Mouse (Mus musculus) kidney, postnatal 0 days (tissue): ENCODE results near the gene Syne2. TPM values are rescaled to one million over a fixed set of nuclear protein-coding genes. Genes with fewer than 3 reads are reported as not detected.

Source experiments
- ATAC-seq: fragments of 200-750 bp; cut with Nextera tagmentation; replicated peaks from 2 replicates; pipeline ENCODE4 v1.8.0; 2017; ENCODE audit warnings: low read depth, moderate number of reproducible peaks, moderate TSS enrichment, moderate library complexity; ENCODE audit not compliant: low FRiP score
- DNase-seq: peaks from one replicate; pipeline ENCODE4 v3.0.0-alpha.2; 2016; ENCODE audit warnings: low spot score
- H3K27ac ChIP-seq: fragments of 300-500 bp; sonication (generic); 2 replicates; pipeline ENCODE4 v1.5.1; 2014; ENCODE audit warnings: mild to moderate bottlenecking
- H3K27me3 ChIP-seq: fragments of 300-500 bp; sonication (generic); 2 replicates; pipeline ENCODE4 v1.6.1; 2014; ENCODE audit warnings: low read length, mixed read lengths; ENCODE audit not compliant: insufficient read depth
- H3K36me3 ChIP-seq: fragments of 300-500 bp; sonication (generic); 2 replicates; pipeline ENCODE4 v1.6.1; 2014; ENCODE audit warnings: low read length, mixed read lengths; ENCODE audit not compliant: insufficient read depth
- H3K4me1 ChIP-seq: fragments of 300-500 bp; sonication (generic); replicated peaks from 2 replicates; pipeline ENCODE4 v1.6.1; 2014; ENCODE audit warnings: antibody characterized with exemption, low read length, mixed read lengths; ENCODE audit not compliant: insufficient read depth
- H3K4me2 ChIP-seq: fragments of 300-500 bp; sonication (generic); 2 replicates; pipeline ENCODE4 v1.6.1; 2014; ENCODE audit warnings: mild to moderate bottlenecking, low read length, moderate library complexity, mixed read lengths
- H3K4me3 ChIP-seq: fragments of 300-500 bp; sonication (generic); replicated peaks from 2 replicates; pipeline ENCODE4 v1.5.1; 2014; ENCODE audit warnings: low read depth, low read length
- H3K9ac ChIP-seq: fragments of 300-500 bp; sonication (generic); 2 replicates; pipeline ENCODE4 v1.6.1; 2014; ENCODE audit warnings: low read depth, low read length
- H3K9me3 ChIP-seq: fragments of 300-500 bp; sonication (generic); replicated peaks from 2 replicates; pipeline ENCODE4 v1.6.1; 2016; ENCODE audit warnings: low read length, inconsistent platforms, mixed read lengths
- CTCF ChIP-seq: IDR thresholded peaks from 2 replicates; pipeline ENCODE4 v1.5.1; 2016; ENCODE audit warnings: antibody characterized with exemption, low read depth, mild to moderate bottlenecking, moderate library complexity
- WGBS: fragments of 180-500 bp; shearing (Covaris S2); extraction: QIAGEN DNeasy Blood & Tissue Kit; methylation state at CpG from one replicate; pipeline ENCODE4 v1.1.7; 2014; 5-methylcytosine and 5-hydroxymethylcytosine counted together
- polyA plus RNA-seq: library from polyadenylated mRNA; unstranded; fragments of >200 nt; fragmentation: Nextera tagmentation; extraction: Ambion mirVana; gene quantifications from 2 replicates; pipeline ENCODE4 v1.2.1, GENCODE M21; 2015

Syne2 gene
- polyA plus RNA-seq, 1 experiment from 2014 or later: 37.2 TPM

DNA sequence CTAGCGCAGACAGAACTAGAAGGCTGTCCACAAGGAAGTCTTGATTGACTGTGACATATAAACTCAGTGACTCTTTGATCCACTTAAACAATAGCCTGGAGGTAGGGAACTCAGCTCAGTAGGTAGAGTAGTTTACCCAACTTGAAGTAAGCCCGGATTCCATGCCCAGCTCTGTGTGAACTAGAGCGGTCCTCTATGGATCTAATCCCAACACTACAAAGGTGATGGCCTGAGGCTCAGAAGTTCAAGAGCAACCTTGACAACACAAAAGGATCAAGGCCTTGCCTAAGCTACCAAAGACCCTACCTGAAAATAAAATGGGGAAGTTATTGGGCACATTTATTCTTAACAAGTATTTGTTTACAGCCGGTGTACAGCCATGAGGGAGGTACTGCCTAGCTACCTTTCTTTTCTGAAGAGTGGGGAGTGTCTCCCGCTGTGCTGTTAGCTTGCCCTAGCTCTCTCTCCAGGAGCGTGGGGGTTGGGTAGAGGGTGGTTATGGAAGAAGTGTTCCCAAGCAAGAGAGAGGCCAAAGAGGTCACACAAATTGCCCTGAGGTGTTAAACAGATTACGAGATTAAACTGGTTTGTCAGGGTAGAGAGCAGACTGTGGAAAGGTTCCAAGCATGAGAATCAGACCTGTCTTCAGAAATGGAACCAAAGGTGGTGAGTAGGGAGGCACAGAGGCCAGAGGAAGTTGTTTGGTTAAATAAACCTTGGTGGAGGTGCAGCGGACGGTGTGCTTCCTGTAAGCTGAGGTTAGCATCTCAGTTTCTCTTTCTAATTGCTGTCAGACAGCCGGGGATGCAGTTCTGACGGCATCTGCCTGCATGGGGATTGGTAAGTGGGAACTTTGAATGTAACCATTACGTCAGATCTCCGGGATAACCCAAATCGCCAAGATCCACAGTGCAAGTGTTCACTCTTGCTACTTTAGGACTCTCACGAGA lies 268.3 kb downstream of the Syne2 start:
- no peak for ATAC-seq
- no peak overlapping the region for H3K9ac ChIP-seq
- 70% methylated on average over 15 of the region's 15 CpGs for WGBS
- no peak for TF ChIP-seq CTCF
- H3K4me1 ChIP-seq: no peaks in the 10 kb centered on the region
- no peak overlapping the region for H3K4me3 ChIP-seq
- no peaks in the 10 kb centered on the region for H3K9me3 ChIP-seq
- no peaks in the 10 kb centered on the region for H3K27me3 ChIP-seq
- H3K27ac ChIP-seq: 0 out of 2 replicates have a peak overlapping the region, but pooled peaks have one; percentile 31
- 0 out of 2 replicates have a peak, but pooled peaks cover 6% of the 10 kb centered on the region for H3K36me3 ChIP-seq
- DNase-seq: no peak
- no peak overlapping the region for H3K4me2 ChIP-seq

DNA sequence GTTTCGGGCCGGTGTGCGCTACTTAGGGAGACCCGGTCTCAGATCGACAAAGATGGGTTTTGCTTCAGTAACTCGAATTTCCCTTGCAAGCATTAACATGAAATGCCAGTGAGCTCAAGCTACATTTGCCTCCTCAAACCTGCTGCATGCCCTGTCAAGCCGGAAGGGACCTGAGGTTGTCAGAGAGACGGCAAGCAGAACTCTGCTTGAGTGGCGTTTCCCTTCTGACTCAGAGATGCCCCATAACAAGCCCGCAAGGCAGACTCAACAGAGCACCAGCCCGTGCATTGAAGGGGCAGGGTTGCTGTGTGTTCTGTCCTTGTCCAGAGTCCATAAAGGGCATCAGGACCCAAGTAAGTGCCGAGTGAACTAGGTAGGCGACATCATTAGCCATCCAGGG lies 269.1 kb downstream of the Syne2 start:
- no peak for DNase-seq
- ATAC-seq: no peak
- TF ChIP-seq CTCF: no peak
- no peaks in the 10 kb centered on the region for H3K4me1 ChIP-seq
- H3K9ac ChIP-seq: no peak overlapping the region
- H3K36me3 ChIP-seq: 0 out of 2 replicates have a peak, but pooled peaks cover 6% of the 10 kb centered on the region
- H3K4me3 ChIP-seq: no peak overlapping the region
- no peaks in the 10 kb centered on the region for H3K9me3 ChIP-seq
- 70% methylated on average over 13 of the region's 13 CpGs for WGBS
- no peak overlapping the region for H3K4me2 ChIP-seq
- peak overlapping the region; percentile 31; the same call in 1 of the 2 replicates for H3K27ac ChIP-seq
- H3K27me3 ChIP-seq: no peaks in the 10 kb centered on the region

DNA sequence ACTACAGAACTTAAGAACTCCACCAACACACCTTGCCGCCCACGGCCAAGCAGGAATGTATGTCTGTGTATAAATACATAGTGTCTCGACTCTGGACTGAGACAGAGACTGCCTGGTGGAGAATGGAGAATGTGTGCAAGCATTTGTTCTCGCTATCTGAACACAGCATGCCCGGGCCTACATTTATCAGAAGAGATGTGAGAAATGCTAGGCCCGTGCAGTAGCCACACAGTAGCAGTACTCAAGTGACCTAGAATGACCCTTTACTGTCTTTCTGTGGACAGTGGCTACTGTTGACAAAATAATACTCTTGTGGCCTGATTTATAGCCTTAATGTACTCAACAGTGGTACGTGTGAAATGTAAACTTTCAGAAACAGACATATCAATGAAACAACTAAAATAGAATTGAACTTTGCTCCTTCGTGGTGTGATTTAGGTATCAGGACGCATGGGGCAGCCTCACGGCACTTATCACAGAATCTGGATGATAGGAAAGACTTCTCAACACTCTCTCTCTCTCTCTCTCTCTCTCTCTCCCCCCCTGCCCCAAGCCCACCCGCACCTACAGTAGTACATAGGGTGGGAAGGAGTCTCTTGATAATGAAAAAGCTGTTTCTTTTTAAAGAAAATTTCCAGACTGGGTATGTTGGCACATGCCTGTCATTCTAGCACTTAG lies 275.0 kb downstream of the Syne2 start:
- Histone ChIP-seq H3K27me3 (no peaks in the 10 kb centered on the region), H3K4me2 (no peak overlapping the region), H3K36me3 (peaks cover 32% of the 10 kb centered on the region), H3K27ac (no peak overlapping the region), H3K9me3 (no peaks in the 10 kb centered on the region), H3K4me3 (no peak overlapping the region), H3K4me1 (0 out of 2 replicates have a peak, but pooled peaks cover 6% of the 10 kb centered on the region), H3K9ac (no peak overlapping the region)
- TF ChIP-seq CTCF: no peak
- ATAC-seq (no peak), DNase-seq (no peak)
- WGBS: 77% methylated on average over 11 of the region's 11 CpGs

DNA sequence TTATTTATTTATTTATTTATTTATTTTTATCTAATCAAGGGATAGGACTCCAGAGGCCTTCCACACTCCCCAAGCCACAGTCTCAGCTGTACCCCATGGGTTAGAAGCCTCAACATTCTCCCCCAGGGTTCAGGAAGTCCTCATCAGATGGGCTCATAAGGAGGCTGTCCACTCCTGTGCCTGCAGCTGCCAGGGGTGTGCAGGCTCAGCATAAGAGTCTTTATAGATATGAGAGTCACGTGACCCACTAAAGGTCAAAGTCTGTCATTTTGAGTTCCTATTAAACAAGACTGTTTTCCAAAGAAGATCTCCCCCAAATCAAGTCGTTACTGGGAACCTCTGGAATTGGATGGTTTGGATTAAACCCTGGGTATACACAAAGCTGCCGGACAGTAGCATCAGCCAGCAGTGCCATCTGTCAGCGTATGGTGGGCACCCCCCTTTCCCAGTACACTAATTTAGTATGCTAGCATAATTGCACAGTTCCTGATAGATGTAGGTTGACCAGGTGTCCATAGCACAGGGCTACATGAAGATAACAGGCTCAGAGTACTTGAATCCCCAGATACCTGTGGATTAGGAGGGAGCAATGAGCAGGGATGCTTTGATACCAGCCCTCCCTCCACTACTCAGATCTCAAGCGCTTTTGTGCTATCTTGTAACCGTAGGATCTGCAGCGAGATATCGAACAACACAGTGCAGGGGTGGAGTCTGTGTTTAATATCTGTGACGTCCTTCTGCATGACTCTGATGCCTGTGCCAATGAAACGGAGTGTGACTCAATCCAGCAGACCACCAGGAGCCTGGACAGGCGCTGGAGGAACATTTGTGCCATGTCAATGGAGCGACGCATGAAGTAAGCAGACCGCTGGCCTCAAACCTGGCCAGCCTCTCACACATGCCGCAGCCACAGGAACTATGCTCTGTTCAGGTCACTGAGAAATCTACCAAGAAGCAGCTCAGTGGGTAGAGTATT lies 276.0 kb downstream of the Syne2 start:
- DNase-seq: no peak
- no peak overlapping the region for H3K4me2 ChIP-seq
- no peak overlapping the region for H3K9ac ChIP-seq
- H3K27ac ChIP-seq: no peak overlapping the region
- 79% methylated on average over 15 of the region's 15 CpGs for WGBS
- no peak overlapping the region for H3K4me3 ChIP-seq
- no peaks in the 10 kb centered on the region for H3K27me3 ChIP-seq
- H3K9me3 ChIP-seq: no peaks in the 10 kb centered on the region
- 0 out of 2 replicates have a peak, but pooled peaks cover 6% of the 10 kb centered on the region for H3K4me1 ChIP-seq
- peaks cover 41% of the 10 kb centered on the region for H3K36me3 ChIP-seq
- TF ChIP-seq CTCF: no peak
- ATAC-seq: no peak

DNA sequence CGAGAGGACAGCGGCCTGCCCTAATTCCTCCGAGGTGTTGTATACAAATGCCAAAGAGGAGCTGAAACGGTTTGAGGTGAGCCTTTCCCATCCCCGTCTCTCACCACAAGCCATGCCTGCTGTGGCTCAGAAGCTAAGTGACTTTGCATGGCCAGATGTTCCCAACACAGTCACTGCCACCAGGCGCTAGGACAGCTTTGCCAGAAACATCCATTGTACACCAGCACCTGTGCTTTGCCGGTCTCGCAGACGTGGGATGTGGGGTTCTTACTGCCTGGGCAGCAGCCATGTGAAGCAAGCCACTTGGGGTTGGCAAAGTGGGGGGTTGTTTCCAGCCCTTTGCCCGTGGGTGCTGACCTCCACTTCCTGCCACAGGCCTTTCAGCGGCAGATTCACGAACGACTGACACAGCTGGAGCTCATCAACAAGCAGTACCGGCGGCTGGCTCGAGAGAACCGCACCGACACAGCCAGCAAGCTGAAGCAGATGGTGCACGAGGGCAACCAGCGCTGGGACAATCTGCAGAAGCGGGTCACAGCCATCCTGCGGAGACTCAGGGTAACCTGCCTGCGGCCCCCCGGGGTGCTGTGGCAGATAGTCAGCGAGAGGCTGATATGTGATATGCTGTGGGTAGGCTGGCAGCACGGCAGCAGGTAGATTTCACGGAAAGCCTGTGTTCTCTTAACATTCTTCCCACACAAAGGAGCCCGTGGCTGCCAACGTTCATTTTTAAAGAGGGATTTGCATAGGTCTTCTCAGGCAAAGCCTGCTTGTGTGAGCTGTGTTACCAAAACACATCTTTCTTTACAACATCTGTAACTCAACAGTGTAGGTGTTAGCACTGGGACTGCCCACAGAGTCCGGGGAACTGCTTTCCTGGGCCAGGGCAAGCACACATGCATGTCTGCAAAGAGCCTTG lies 277.4 kb downstream of the Syne2 start:
- no peak for ATAC-seq

More for the DNA sequence above, 277.4 kb downstream of the Syne2 start:
- Histone ChIP-seq H3K9ac (no peak overlapping the region), H3K27me3 (no peaks in the 10 kb centered on the region), H3K4me1 (0 out of 2 replicates have a peak, but pooled peaks cover 6% of the 10 kb centered on the region), H3K36me3 (peaks cover 44% of the 10 kb centered on the region), H3K4me2 (no peak overlapping the region), H3K9me3 (no peaks in the 10 kb centered on the region), H3K27ac (no peak overlapping the region), H3K4me3 (no peak overlapping the region)
- peak; percentile 32 for DNase-seq
- 46% methylated on average over 30 of the region's 30 CpGs for WGBS
- no peak for TF ChIP-seq CTCF
